Mouse (Mus musculus): ENCODE results near the gene Samd8.

DNA sequence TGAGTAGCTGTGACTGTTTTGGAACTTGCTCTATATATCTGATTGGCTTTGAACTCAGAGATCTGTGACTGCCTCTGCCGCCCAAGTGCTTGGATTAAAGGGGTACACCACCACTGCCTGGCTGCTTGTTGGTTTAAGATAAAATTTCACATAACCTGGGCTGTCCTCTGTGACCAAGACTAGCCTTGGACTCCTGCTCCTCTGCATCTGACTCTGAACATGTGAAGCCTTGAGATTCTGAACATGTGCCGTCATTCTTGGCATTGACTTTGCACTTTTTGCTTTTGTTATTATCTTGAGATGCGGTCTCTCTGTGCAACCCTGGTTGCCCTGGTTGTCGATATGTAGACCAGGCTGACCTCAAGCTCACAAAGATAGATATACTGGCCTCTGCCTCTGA is 41.4 kb downstream of the Samd8 start:
- no peak for TF ChIP-seq POLR2A (IDR thresholded peaks at IDR 0.05; ENCODE audit: insufficient read depth, low read depth, low read length)
- TF ChIP-seq CTCF (IDR thresholded peaks at IDR 0.05; ENCODE audit: insufficient read depth, low read depth, low read length): no peak
